Mouse (Mus musculus) ES-Bruce4 (cell line): ENCODE results near the gene Ccr1.

ENCODE experiments used
- CTCF ChIP-seq: IDR thresholded peaks from one replicate; pipeline ENCODE4 v1.8.1; 2011; ENCODE audit warnings: low read depth, low read length
- EP300 ChIP-seq: IDR thresholded peaks from 2 replicates; pipeline ENCODE4 v1.6.1; 2011; ENCODE audit warnings: low read depth, low read length; ENCODE audit not compliant: insufficient read depth
- POLR2A ChIP-seq: IDR thresholded peaks from one replicate; pipeline ENCODE4 v1.8.1; 2011; ENCODE audit warnings: low read length; ENCODE audit not compliant: insufficient read depth

DNA sequence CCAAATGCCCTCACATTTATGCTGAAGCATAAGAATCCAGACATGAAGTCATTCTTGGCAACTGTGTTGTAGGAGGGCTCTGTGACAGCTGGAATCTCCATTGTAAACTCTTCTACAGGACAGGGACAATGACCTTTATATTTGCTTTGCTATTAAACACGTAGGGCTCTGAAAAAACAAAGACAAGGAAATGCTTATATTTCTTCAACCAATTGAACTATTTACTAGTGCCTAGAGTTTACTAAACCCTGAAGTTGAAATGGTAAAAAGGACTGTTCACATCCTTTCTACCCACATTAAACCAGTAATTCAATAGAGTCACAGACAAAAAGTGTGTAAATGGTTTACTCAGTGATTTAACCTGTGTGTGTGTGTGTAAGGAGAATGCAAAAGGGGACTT, 9.8 kb upstream of the Ccr1 start, which contains the start of gene Ccr1l1:
- TF ChIP-seq CTCF (no peak), POLR2A (no peak), EP300 (no peak)
